Mouse (Mus musculus) CH12.LX (cell line): ENCODE results near the gene Cyp4a30b. TPM values are rescaled to one million over a fixed set of nuclear protein-coding genes. Genes with fewer than 3 reads are reported as not detected.
A peak's percentile ranks its signal among the peaks of the same experiment; 100 is the strongest.
"Not testable (repeated sequence)": the region's sequence is repeated elsewhere in the genome, so short reads cannot be mapped to it uniquely, and the experiment has no call there.

ENCODE experiments used
- DNase-seq: peaks from one replicate; pipeline ENCODE4 v3.0.0-alpha.2; 2013; ENCODE audit errors: extremely low read depth
- H3K27ac ChIP-seq: 2 replicates; pipeline ENCODE4 v1.5.1; 2012; ENCODE audit warnings: low read depth, mild to moderate bottlenecking, control low read depth, moderate library complexity; ENCODE audit not compliant: insufficient read depth
- H3K27me3 ChIP-seq: replicated peaks from 2 replicates; pipeline ENCODE3; 2012; ENCODE audit warnings: inconsistent platforms
- H3K36me3 ChIP-seq, 2 experiments: replicated peaks in 1 of 2; 2 replicates each; pipeline versions ENCODE3 to v1.6.1; 2012; ENCODE audit warnings: inconsistent platforms in 1 of 2, low read length in 1 of 2, mild to moderate bottlenecking in 1 of 2, mixed read lengths in 1 of 2, moderate library complexity in 1 of 2; ENCODE audit not compliant: control insufficient read depth in 1 of 2, insufficient read depth in 1 of 2
- H3K4me1 ChIP-seq, 2 experiments: 2 replicates each; pipeline ENCODE4 v1.6.1; 2012; ENCODE audit warnings: inconsistent platforms in 1 of 2, moderate library complexity in 1 of 2; ENCODE audit not compliant: insufficient read depth in 2 of 2, control insufficient read depth in 1 of 2
- H3K4me2 ChIP-seq: 2 replicates; pipeline ENCODE4 v1.6.1; 2012; ENCODE audit warnings: low read depth, mild to moderate bottlenecking, control low read depth; ENCODE audit not compliant: poor library complexity, insufficient read depth, severe bottlenecking
- H3K4me3 ChIP-seq, 3 experiments: fragments of 150-350 bp in 1 of 3; sonication (generic) in 1 of 3; replicated peaks in 1 of 3; 2 replicates each; pipeline versions ENCODE3 to v1.5.1; 2011 to 2012; ENCODE audit warnings: low read depth in 2 of 3, low read length in 2 of 3, mild to moderate bottlenecking in 2 of 3, moderate library complexity in 2 of 3, control low read depth in 1 of 3, improper control_type of control experiment in 1 of 3, inconsistent platforms in 1 of 3, mixed read lengths in 1 of 3; ENCODE audit not compliant: poor library complexity in 1 of 3
- H3K79me2 ChIP-seq: replicated peaks from 2 replicates; pipeline ENCODE4 v1.6.1; 2012; ENCODE audit warnings: mild to moderate bottlenecking, moderate library complexity; ENCODE audit not compliant: control insufficient read depth, poor library complexity, insufficient read depth, severe bottlenecking; ENCODE audit errors: extremely low read depth
- H3K9ac ChIP-seq: 2 replicates; pipeline ENCODE4 v1.6.1; 2012; ENCODE audit warnings: low read depth, mild to moderate bottlenecking, control low read depth, moderate library complexity; ENCODE audit not compliant: insufficient read depth
- H3K9me3 ChIP-seq: replicated peaks from 2 replicates; pipeline ENCODE3; 2012; ENCODE audit warnings: low read length, inconsistent platforms, mixed read lengths
- BHLHE40 ChIP-seq: IDR thresholded peaks from 2 replicates; pipeline ENCODE4 v1.6.1; 2011; ENCODE audit warnings: mild to moderate bottlenecking, low read depth, low read length, improper control_type of control experiment
- CHD2 ChIP-seq: IDR thresholded peaks from 2 replicates; pipeline ENCODE4 v1.6.1; 2011; ENCODE audit warnings: low read length, improper control_type of control experiment
- GABPA ChIP-seq: IDR thresholded peaks from 2 replicates; pipeline ENCODE4 v1.6.1; 2012; ENCODE audit warnings: low read depth, low read length, improper control_type of control experiment, inconsistent platforms; ENCODE audit not compliant: insufficient replicate concordance
- JUN ChIP-seq: IDR thresholded peaks from 2 replicates; pipeline ENCODE4 v1.6.1; 2011; ENCODE audit warnings: low read depth, mild to moderate bottlenecking, low read length, improper control_type of control experiment, moderate library complexity; ENCODE audit not compliant: insufficient read depth
- JUND ChIP-seq: conservative IDR thresholded peaks from 2 replicates; pipeline ENCODE4 v1.6.1; 2011; ENCODE audit warnings: low read depth, low read length, improper control_type of control experiment
- MAX ChIP-seq: IDR thresholded peaks from 2 replicates; pipeline ENCODE4 v1.6.1; 2011; ENCODE audit warnings: low read length, improper control_type of control experiment
- MAZ ChIP-seq: IDR thresholded peaks from 2 replicates; pipeline ENCODE4 v1.6.1; 2012; ENCODE audit warnings: low read depth, mild to moderate bottlenecking, inconsistent platforms, low read length, improper control_type of control experiment, moderate library complexity
- MXI1 ChIP-seq: IDR thresholded peaks from 2 replicates; pipeline ENCODE4 v1.6.1; 2011; ENCODE audit warnings: mild to moderate bottlenecking, low read depth, low read length, improper control_type of control experiment
- TBP ChIP-seq: conservative IDR thresholded peaks from 2 replicates; pipeline ENCODE4 v1.6.1; 2011; ENCODE audit warnings: low read depth, low read length, improper control_type of control experiment
- TCF12 ChIP-seq: IDR thresholded peaks from 2 replicates; pipeline ENCODE4 v1.6.1; 2014; ENCODE audit warnings: low read depth, mild to moderate bottlenecking, inconsistent platforms, low read length, improper control_type of control experiment
- USF2 ChIP-seq: conservative IDR thresholded peaks from 2 replicates; pipeline ENCODE4 v1.6.1; 2011; ENCODE audit warnings: low read depth, low read length, improper control_type of control experiment
- ZC3H11A ChIP-seq: IDR thresholded peaks from 2 replicates; pipeline ENCODE4 v1.6.1; 2012; ENCODE audit warnings: low read depth, mild to moderate bottlenecking, inconsistent platforms, low read length, improper control_type of control experiment
- dilution Hi-C: fragments of 300-500 bp; cut with MboI; formaldehyde crosslinking; loops from 2 replicates; pipeline ENCODE4 v1.14.3; 2020; ENCODE audit warnings: low sequenced_read_pairs; ENCODE audit not compliant: extremely low pct_unique_long_range_greater_than_20kb, extremely low pct_ligation_motif_present
- in situ Hi-C: fragments of 300-500 bp; cut with MboI; formaldehyde crosslinking; loops from 3 replicates; pipeline ENCODE4 v1.14.3; 2019; ENCODE audit warnings: low sequenced_read_pairs, low pct_ligation_motif_present, low pct_unique_long_range_greater_than_20kb, mixed read lengths
- polyA plus RNA-seq: library from polyadenylated mRNA; unstranded; fragments of >175 nt; gene quantifications from 2 replicates; pipeline ENCODE4 v1.2.1, GENCODE M21; 2012; ENCODE audit warnings: low read depth; ENCODE audit not compliant: insufficient read length
- total RNA-seq, 2 experiments: library from RNA; depleted of rRNA; stranded (reverse); fragments of 300-350 nt in 1 of 2; fragments of >200 nt in 1 of 2; gene quantifications; 2 replicates each; pipeline ENCODE4 v1.2.3; 2012 to 2014

The Cyp4a30b gene
- total RNA-seq (2012; rRNA removed) (not detected in 2 replicates), total RNA-seq (2014; rRNA removed) (not detected in 2 replicates), polyA plus RNA-seq (not detected in 2 replicates)

DNA sequence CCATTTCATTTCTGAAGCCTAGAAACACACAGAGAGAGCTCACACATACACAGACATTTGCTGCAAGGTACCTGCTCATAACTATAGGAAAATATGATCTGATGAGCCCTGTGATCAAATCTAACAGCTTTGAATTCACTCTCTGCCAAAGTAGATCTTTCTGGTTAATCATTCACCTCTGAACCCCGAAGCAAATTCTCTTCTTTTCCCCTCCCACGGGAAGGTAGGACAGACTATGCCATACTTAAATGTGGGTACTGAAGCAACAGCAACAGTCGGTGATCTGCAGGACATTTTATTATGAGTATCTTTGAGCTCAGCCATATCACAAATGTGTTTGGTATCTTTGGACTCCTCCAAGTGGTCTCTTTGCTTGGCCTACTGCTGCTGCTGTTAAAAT is at the start of gene Cyp4a30b:
Gene Cyp4a30b, plus strand, starts transcription at position 301 of the 400 bp plus-strand sequence.
- TF ChIP-seq BHLHE40 (no peak), USF2 (no peak), JUND (no peak), MAZ (no peak), MAX (no peak), JUN (no peak), MXI1 (no peak), CHD2 (no peak), GABPA (no peak), TCF12 (no peak), ZC3H11A (no peak)
- in situ Hi-C loops (no loop called here), dilution Hi-C loops (no loop called here)
- H3K36me3 ChIP-seq: no peaks in the 10 kb centered on the region
- H3K27ac ChIP-seq: no peak within 1 kb of the TSS
- H3K4me1 ChIP-seq: peaks cover 0 to 4% of the 10 kb centered on the region in 2 experiments; a peak in 1 of 4 replicates
- no peaks in the 10 kb centered on the region for H3K9me3 ChIP-seq
- H3K27me3 ChIP-seq: peaks cover 40% of the 10 kb centered on the region
- H3K4me3 ChIP-seq: no peak within 1 kb of the TSS
- H3K4me2 ChIP-seq: peak within 1 kb of the TSS; percentile 12; the same call in 1 of the 2 replicates
- no peaks in the 10 kb centered on the region for H3K79me2 ChIP-seq
- no peak for DNase-seq
- H3K9ac ChIP-seq: no peak within 1 kb of the TSS

DNA sequence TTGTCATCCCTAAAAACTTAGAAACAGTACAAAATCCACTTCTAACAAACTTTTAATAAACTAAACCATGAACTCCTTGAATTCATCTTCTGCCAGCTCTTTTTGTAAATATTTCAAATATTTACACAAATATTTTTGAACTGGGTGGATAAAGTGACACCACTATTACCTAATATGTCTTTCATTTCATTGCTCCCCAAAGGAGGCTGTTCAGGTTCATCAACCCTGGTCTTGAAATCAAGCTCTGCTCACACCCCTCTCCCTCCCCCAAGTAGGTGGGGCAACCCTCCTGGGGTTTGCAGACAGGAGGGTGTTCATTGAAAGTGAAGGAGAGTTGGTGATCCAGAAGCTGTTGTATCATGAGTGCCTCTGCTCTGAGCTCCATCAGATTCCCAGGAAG is 41.1 kb upstream of the Cyp4a30b start, which contains the start of gene Cyp4a12b:
Gene Cyp4a12b, plus strand, starts transcription at position 301 of the 400 bp plus-strand sequence.
- H3K4me3 ChIP-seq, dilution Hi-C loops, H3K9ac ChIP-seq, in situ Hi-C loops, H3K27ac ChIP-seq, H3K4me1 ChIP-seq, H3K9me3 ChIP-seq, H3K36me3 ChIP-seq, H3K27me3 ChIP-seq, H3K4me2 ChIP-seq, H3K79me2 ChIP-seq, DNase-seq: not testable (repeated sequence)

GRCm38 (mm10) chr4:115450577-115451137 is 1.7 kb upstream of the Cyp4a30b start:
- Histone ChIP-seq H3K27me3 (peaks cover 33% of the 10 kb centered on the region), H3K27ac (no peak overlapping the region), H3K36me3 (no peaks in the 10 kb centered on the region), H3K9me3 (no peaks in the 10 kb centered on the region), H3K9ac (no peak overlapping the region), H3K4me1 (peaks cover 0 to 4% of the 10 kb centered on the region in 2 experiments; a peak in 1 of 4 replicates), H3K79me2 (no peaks in the 10 kb centered on the region), H3K4me3 (no peak overlapping the region), H3K4me2 (no peak overlapping the region)
- in situ Hi-C loops (no loop called here), dilution Hi-C loops (no loop called here)
- TF ChIP-seq TBP: no peak
- DNase-seq: no peak

DNA sequence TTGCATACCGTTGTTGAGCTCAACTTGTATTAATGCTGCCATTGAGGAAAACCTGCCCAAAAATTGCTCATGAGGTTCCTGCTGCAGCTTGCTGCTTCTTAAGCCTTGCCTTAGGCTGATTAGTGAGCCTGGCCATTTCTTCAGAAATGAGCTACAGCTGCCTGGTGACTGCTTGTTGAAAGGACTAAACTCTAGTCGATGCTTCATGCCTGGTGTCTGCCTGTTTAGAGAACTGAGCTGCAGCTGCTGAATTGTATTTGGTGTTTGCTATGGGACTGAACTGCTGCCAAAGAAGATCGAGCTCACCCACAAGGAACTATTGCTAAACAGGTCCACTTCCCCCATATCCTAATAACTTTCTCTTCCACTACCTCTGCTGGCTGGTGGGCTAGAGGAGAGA is 21.2 kb downstream of the Cyp4a30b start:
- H3K4me2 ChIP-seq, H3K9ac ChIP-seq, H3K27ac ChIP-seq, H3K9me3 ChIP-seq, H3K27me3 ChIP-seq, H3K4me3 ChIP-seq, H3K4me1 ChIP-seq, H3K36me3 ChIP-seq, H3K79me2 ChIP-seq, in situ Hi-C loops, dilution Hi-C loops, DNase-seq: not testable (repeated sequence)
